Mouse (Mus musculus): ENCODE measurements around the gene Mepce. TPM values are rescaled to one million over a fixed set of nuclear protein-coding genes. Genes with fewer than 3 reads are reported as not detected.

Mepce gene
- total and polyA plus RNA-seq, 3 experiments = 58.7 to 74.2 TPM; not detected in 1

DNA sequence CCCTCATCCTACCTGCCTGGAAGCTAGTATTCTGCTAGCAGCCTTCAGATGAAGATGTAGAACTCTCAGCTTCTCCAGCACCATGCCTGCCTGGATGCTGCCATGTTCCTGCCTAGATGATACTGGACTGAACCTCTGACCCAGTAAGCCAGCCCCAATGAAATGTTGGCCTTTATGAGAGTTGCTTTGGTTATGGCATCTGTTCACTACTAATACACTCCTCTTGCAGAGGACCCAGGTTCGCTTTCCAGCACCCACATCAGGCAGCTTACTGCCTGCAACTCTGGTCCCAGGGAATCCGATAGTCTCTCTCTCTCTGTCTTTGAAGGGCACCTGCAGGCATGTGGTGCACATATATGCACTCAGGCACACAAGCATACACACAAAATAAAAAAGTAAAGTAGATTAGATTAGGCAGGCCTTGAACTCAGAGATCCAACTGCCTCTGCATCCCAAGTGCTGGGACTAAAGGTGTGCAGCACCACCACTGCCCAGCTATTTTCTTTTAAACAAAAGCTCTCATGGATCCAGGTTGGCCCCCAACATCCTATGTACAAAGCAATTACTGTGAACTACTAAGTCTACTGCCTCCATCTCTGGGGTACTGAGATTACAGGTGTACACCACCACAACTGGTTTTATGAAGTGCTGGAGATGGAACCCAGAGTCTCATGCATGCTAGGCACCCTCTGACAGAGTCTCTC lies 11.7 kb downstream of the Mepce start:
- TF ChIP-seq ZNF384 (IDR thresholded peaks at IDR 0.05; ENCODE audit: low read depth, low read length) (no peak), TCF12 (IDR thresholded peaks at IDR 0.05; ENCODE audit: low read depth, low read length) (no peak), BHLHE40 (IDR thresholded peaks at IDR 0.05; ENCODE audit: borderline replicate concordance, low read depth, low read length) (no peak), CHD2 (IDR thresholded peaks at IDR 0.05; ENCODE audit: low read length) (no peak), MAFK (IDR thresholded peaks at IDR 0.05; ENCODE audit: borderline replicate concordance, low read depth, low read length) (no peak), POLR2AphosphoS5 (IDR thresholded peaks at IDR 0.05; ENCODE audit: borderline replicate concordance, low read depth, low read length) (no peak), POLR2AphosphoS2 (IDR thresholded peaks at IDR 0.05; ENCODE audit: low read length) (no peak), POLR2A (IDR thresholded peaks at IDR 0.05; ENCODE audit: control insufficient read depth in 1 of 2, insufficient read depth in 1 of 2, low read depth in 1 of 2, low read length in 2 of 2, poor library complexity in 1 of 2) (no peak), ELF1 (IDR thresholded peaks at IDR 0.05; ENCODE audit: low read depth, low read length) (no peak), NRF1 (IDR thresholded peaks at IDR 0.05; ENCODE audit: insufficient read depth, low read depth, low read length, poor library complexity, severe bottlenecking) (no peak), SIN3A (IDR thresholded peaks at IDR 0.05; ENCODE audit: low read length) (no peak), MAX (IDR thresholded peaks at IDR 0.05; ENCODE audit: low read length) (no peak), MYB (IDR thresholded peaks at IDR 0.05; ENCODE audit: low read depth, low read length) (no peak), CHD1 (IDR thresholded peaks at IDR 0.05; ENCODE audit: low read depth, low read length) (no peak), GATA1 (IDR thresholded peaks at IDR 0.05; ENCODE audit: low read depth, low read length) (no peak)
- Histone ChIP-seq H3K9me3 (replicated peaks; ENCODE audit: insufficient read depth, low read length) (no peaks in the 10 kb centered on the region), H3K27ac (ENCODE audit: control insufficient read depth, low read depth, low read length) (no peak overlapping the region), H3K27me3 (ENCODE audit: control insufficient read depth in 1 of 2, insufficient read depth in 2 of 2, low read length in 2 of 2) (no peaks in the 10 kb centered on the region), H3K9ac (ENCODE audit: control insufficient read depth, low read depth, low read length, poor library complexity, severe bottlenecking) (no peak overlapping the region), H3K4me3 (ENCODE audit: control insufficient read depth in 1 of 2, insufficient read depth in 1 of 2, low read depth in 2 of 2, low read length in 2 of 2) (no peak overlapping the region), H3K36me3 (ENCODE audit: control insufficient read depth in 1 of 2, insufficient read depth in 2 of 2, low read length in 2 of 2) (peaks cover 3 to 15% of the 10 kb centered on the region in 2 experiments), H3K79me2 (ENCODE audit: control insufficient read depth, insufficient read depth, low read length, poor library complexity) (peaks cover 10% of the 10 kb centered on the region), H3K4me1 (ENCODE audit: control insufficient read depth in 1 of 2, insufficient read depth in 2 of 2, low read length in 2 of 2) (peaks cover 15 to 31% of the 10 kb centered on the region in 2 experiments)
- no peak for DNase-seq (ENCODE audit: low read depth, low spot score)

DNA sequence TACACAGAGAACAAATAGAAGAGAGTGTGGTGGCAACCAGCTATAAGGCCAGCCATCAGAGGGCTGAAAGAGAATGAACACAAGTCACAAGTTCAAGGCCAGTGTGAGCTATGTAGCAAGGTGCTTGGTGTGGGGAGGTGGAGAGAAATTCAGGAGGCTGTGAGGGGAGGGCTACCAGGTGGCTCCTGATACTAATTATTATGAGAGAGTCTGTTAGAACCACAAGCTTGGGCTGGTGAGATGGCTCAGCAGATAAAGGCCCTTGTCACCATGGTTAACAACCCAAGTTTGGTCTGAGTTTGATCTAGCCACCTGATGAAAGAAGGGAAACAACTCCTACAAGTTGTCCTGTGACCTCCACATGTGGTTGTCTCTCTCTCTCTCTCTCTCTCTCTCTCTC lies 14.7 kb downstream of the Mepce start:
- H3K4me3 ChIP-seq (ENCODE audit: control insufficient read depth in 1 of 2, insufficient read depth in 1 of 2, low read depth in 2 of 2, low read length in 2 of 2) = no peak overlapping the region
- H3K9ac ChIP-seq (ENCODE audit: control insufficient read depth, low read depth, low read length, poor library complexity, severe bottlenecking) = no peak overlapping the region
- H3K9me3 ChIP-seq (replicated peaks; ENCODE audit: insufficient read depth, low read length) = no peaks in the 10 kb centered on the region
- no peaks in the 10 kb centered on the region for H3K79me2 ChIP-seq (ENCODE audit: control insufficient read depth, insufficient read depth, low read length, poor library complexity)
- DNase-seq (ENCODE audit: low read depth, low spot score) = peak; percentile 64
- peaks cover 14 to 27% of the 10 kb centered on the region in 2 experiments for H3K4me1 ChIP-seq (ENCODE audit: control insufficient read depth in 1 of 2, insufficient read depth in 2 of 2, low read length in 2 of 2)
- no peaks in the 10 kb centered on the region for H3K27me3 ChIP-seq (ENCODE audit: control insufficient read depth in 1 of 2, insufficient read depth in 2 of 2, low read length in 2 of 2)
- H3K36me3 ChIP-seq (ENCODE audit: control insufficient read depth in 1 of 2, insufficient read depth in 2 of 2, low read length in 2 of 2) = peaks cover 0 to 10% of the 10 kb centered on the region in 2 experiments; a peak in 2 of 4 replicates
- H3K27ac ChIP-seq (ENCODE audit: control insufficient read depth, low read depth, low read length) = peak overlapping the region; percentile 39
- TF ChIP-seq CTCF (IDR thresholded peaks at IDR 0.05 in 2 of 3, conservative IDR thresholded peaks at IDR 0.05 in 1 of 3; ENCODE audit: control insufficient read depth in 1 of 3, insufficient read depth in 1 of 3, low read depth in 2 of 3, low read length in 3 of 3, poor library complexity in 1 of 3, severe bottlenecking in 1 of 3) = no peak
- no peak for TF ChIP-seq CHD2 (IDR thresholded peaks at IDR 0.05; ENCODE audit: low read length)
- no peak for TF ChIP-seq ZKSCAN1 (IDR thresholded peaks at IDR 0.05; ENCODE audit: low read depth, low read length)
- no peak for TF ChIP-seq ELF1 (IDR thresholded peaks at IDR 0.05; ENCODE audit: low read depth, low read length)
- no peak for TF ChIP-seq ZC3H11A (IDR thresholded peaks at IDR 0.05; ENCODE audit: low read depth, low read length)
- no peak for TF ChIP-seq BHLHE40 (IDR thresholded peaks at IDR 0.05; ENCODE audit: borderline replicate concordance, low read depth, low read length)
- no peak for TF ChIP-seq POLR2AphosphoS5 (IDR thresholded peaks at IDR 0.05; ENCODE audit: borderline replicate concordance, low read depth, low read length)
- no peak for TF ChIP-seq RCOR1 (IDR thresholded peaks at IDR 0.05; ENCODE audit: low read depth, low read length)
- no peak for TF ChIP-seq UBTF (IDR thresholded peaks at IDR 0.05; ENCODE audit: borderline replicate concordance, insufficient read depth, low read depth, low read length)
- no peak for TF ChIP-seq NRF1 (IDR thresholded peaks at IDR 0.05; ENCODE audit: insufficient read depth, low read depth, low read length, poor library complexity, severe bottlenecking)
- TF ChIP-seq SMC3 (IDR thresholded peaks at IDR 0.05; ENCODE audit: low read depth, low read length) = no peak
- TF ChIP-seq ETS1 (IDR thresholded peaks at IDR 0.05; ENCODE audit: low read depth, low read length) = peak; percentile 68
- TF ChIP-seq MAX (IDR thresholded peaks at IDR 0.05; ENCODE audit: low read length) = 0 out of 2 replicates have a peak, but pooled peaks have one; percentile 31
- TF ChIP-seq ZMIZ1 (IDR thresholded peaks at IDR 0.05; ENCODE audit: low read depth, low read length) = no peak
- TF ChIP-seq ZNF384 (IDR thresholded peaks at IDR 0.05; ENCODE audit: low read depth, low read length) = no peak
- TF ChIP-seq CHD1 (IDR thresholded peaks at IDR 0.05; ENCODE audit: low read depth, low read length) = no peak
- no peak for TF ChIP-seq NELFE (IDR thresholded peaks at IDR 0.05; ENCODE audit: low read depth, low read length)
- TF ChIP-seq POLR2A (IDR thresholded peaks at IDR 0.05; ENCODE audit: control insufficient read depth in 1 of 2, insufficient read depth in 1 of 2, low read depth in 1 of 2, low read length in 2 of 2, poor library complexity in 1 of 2) = no peak
- peak; percentile 67 for TF ChIP-seq SIN3A (IDR thresholded peaks at IDR 0.05; ENCODE audit: low read length)
- TF ChIP-seq MXI1 (IDR thresholded peaks at IDR 0.05; ENCODE audit: low read depth, low read length) = peak; percentile 27; the same call in 1 of the 2 replicates
- TF ChIP-seq USF1 (IDR thresholded peaks at IDR 0.05; ENCODE audit: low read depth, low read length) = no peak
- no peak for TF ChIP-seq USF2 (IDR thresholded peaks at IDR 0.05; ENCODE audit: borderline replicate concordance in 1 of 2, insufficient read depth in 1 of 2, low read depth in 1 of 2, low read length in 2 of 2)
- TF ChIP-seq TCF12 (IDR thresholded peaks at IDR 0.05; ENCODE audit: low read depth, low read length) = peak; percentile 77
- 0 out of 2 replicates have a peak, but pooled peaks have one; percentile 44 for TF ChIP-seq MYC (IDR thresholded peaks at IDR 0.05; ENCODE audit: low read depth, low read length)

Data from MEL (cell line).